Mouse (Mus musculus) heart, adult 18-20 months (tissue): ENCODE measurements around the gene Casq2. TPM values are rescaled to one million over a fixed set of nuclear protein-coding genes. Genes with fewer than 3 reads are reported as not detected.
"Not testable (repeated sequence)": the region's sequence is repeated elsewhere in the genome, so short reads cannot be mapped to it uniquely, and the experiment has no call there.

Source experiments
- DNase-seq, 2 experiments: peaks; one replicate each; pipeline ENCODE4 v3.0.0; 2021 to 2022; ENCODE audit warnings: mixed read lengths in 1 of 2
- total RNA-seq, 2 experiments: library from RNA; stranded (reverse); gene quantifications; 2 replicates each; pipeline ENCODE4 v1.2.3; 2021

Gene Casq2
- total RNA-seq, 2 experiments from 2014 or later: 895 to 982 TPM

DNA sequence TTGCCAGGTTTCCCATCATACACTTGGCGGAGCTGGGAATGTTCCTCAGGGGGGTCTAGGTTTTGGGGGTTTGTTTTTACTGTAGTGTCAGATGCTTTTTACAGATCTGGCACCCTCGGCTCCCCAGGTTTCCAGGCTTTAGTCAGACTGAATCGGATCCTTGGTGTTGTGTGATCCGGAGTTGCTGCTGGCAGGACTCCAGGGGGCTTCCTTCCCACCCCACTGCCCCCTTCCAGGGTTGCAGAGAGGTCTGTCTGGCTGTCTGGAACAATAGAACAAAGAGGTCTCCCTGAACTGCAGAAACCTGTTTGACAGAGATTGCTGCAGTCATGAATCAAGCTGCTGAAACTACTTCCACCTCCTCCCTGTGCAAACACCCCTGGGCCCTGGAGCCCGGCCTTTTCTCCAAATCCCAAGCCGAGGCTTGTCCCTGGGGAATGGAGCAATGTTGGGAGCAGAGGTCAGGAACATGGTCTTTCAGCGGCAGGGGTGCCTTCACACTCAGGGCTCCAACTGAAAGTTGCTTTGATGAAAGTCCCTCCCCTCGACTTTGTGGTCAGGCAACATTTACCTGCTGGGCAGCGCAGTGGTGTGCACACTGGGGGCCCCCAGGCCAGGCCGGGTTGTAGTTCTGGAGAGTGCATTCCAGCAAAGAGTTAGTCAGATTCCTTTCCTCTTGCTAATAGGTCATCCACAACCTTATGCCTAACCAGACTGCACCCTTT is 49.3 kb downstream of the Casq2 start:
- DNase-seq: peak in 1 of 2 experiments; percentile 21

DNA sequence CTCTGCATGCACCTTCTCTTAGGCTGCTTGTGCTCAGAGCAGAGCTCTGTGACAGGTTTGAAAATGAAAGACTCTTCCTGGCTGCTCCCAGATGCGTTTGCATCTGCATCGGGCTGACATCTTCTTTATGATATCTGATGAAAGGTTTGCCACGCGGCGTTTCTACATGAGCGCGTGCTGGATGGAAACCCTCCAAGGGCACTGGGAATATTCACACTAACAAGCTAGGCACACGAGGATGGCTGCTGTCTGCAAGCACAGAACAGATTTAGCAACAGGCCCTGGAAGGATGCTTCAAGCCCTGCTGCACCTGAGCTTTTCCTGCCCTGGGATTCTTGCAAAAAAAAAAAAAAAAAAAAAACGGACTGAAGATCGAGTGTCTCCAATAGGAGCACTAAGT is 50.9 kb downstream of the Casq2 start:
- DNase-seq: no peak

GRCm38 (mm10) chr3:102138899-102139298 is 52.7 kb downstream of the Casq2 start:
- DNase-seq: no peak

GRCm38 (mm10) chr3:102140606-102141005 is 54.4 kb downstream of the Casq2 start:
- DNase-seq: no peak

- DNase-seq: no peak
Measured at GRCm38 (mm10) chr3:102141451-102141850, 55.2 kb downstream of the Casq2 start.

GRCm38 (mm10) chr3:102141893-102142292 is 55.7 kb downstream of the Casq2 start:
- DNase-seq: no peak

DNA sequence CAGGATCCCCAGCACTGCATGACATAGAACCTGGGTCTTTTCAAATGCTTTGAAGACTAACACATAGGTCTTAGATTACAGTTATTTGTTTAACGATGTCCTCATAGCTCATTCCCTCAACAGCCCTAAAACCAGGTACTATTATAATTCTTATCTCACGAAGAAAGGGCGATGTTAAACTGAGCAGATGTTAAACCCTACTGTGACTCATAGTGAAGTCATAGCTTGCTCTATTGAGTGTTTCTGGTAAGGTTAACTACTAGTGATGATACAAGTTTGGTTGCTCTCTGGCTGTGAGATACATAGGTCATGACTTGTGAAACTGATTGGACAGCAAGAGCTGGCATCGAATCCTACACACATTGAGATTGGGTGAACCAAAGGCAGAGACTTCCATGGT is 56.7 kb downstream of the Casq2 start:
- no peak for DNase-seq

DNA sequence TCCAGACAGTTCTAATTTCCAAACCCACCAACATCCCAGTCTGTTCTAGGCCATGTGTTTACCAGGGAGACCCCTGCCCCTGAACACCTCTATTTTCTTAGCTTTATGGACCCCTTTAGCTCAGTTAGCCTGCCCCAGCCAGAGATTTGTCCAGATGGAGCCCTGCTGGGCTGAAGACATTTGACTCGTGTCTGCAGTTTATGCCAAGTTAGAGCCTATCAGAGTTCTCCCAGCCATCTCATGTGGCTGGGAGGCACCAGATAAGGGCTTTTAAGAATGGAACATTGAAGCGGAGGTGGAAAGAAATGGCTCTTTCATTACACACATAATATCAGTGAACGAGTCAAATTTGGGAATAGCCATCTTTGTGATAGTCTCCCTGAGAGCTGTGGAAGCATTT is 57.3 kb downstream of the Casq2 start:
- no peak for DNase-seq

- no peak for DNase-seq
Measured at GRCm38 (mm10) chr3:102144401-102144800, 58.2 kb downstream of the Casq2 start.

DNA sequence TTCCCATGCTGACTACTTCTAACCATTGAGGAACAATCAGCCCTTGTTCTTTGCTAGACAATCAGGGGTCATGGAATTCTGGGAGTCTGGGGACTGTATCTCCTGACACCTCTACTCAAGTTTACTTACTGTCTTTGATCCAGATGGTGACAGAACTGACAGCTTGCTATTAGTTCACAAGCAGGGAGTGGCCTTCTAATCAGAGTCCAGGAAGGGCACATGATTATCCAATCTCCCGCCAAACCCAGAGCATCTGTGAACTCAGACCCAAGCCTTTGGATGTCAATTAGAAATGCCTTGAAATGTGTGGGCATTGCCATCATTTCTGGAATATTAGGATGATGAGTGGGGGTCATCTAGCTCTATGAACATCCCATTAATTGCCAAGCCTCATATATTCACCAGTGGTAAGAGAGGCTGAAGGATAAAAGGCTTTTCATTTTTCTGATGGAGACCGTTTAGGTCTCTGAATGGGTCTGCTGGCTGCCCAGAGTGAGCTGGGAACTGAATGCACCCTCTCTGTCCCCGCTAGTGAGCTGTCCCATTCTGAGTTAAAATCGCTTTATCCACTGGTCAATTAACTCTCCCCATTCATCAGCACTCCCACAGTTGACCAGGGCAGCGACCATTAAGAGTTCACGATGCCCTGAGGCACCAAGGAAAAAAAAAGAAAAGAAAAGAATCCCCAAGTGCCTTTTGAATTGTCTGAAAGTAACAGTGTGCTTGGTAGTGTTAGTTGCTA is 59.6 kb downstream of the Casq2 start:
- DNase-seq: no peak

- DNase-seq: no peak
Measured at GRCm38 (mm10) chr3:102146428-102146827, 60.2 kb downstream of the Casq2 start.

GRCm38 (mm10) chr3:102147189-102147588 is 61.0 kb downstream of the Casq2 start:
- DNase-seq: peak; percentile 56 to 73

DNA sequence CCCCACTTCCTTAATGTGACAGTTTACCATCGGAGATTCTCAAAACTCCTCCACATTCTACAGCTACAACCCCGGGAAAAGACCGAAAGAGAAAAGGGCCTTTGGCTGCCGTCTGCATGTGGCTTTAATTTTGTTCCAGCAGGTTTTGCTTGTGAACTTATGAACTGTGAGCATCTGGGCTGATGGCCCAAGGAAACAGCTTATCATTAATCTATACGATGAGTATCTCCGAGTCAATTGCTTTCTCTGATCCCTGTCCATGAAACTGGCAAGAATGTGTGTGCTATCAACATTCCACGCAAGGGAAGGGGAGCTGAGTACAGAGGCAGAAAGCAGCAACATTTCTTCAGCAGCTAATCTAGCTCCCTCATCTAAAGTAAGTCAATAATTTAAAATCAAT is 63.7 kb downstream of the Casq2 start:
- no peak for DNase-seq

DNA sequence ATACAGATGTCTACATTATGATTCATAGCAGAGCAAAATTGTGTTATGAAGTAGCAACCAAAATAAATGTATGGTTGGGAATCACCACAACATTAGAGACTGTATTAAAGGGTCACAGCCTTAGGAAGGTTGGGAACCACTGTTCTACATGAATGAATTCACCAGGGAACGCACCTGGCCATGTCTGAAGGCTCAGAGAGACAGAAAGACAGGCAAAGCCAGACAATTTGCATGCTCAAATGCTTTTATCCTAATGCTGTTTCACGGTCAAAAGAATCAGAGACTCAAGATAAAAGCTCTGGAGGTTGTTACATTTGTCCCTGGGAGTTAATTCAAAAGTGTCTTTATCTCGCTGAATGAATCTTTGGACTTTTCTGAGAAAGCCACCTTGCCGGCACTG is 65.6 kb downstream of the Casq2 start:
- no peak for DNase-seq

DNA sequence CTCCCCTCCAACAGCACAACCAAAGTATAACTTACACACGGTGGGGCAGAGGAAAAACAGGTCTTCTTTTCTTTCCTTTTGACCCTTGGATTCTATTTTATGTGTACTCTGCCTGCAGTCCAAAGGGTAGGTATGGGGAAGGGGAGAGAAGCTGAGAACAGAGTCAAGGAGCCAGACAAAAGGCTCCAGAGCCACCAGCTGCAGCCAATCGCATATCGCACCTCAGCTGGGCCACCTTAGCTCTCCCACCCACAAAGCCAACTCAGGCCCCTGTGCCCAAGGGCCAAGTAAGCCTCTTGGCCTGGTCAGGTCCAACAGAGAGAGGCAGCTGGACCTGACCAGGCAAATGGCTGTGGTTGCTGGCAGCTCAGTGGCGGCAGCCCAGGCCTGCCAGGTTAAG is 66.3 kb downstream of the Casq2 start:
- DNase-seq: no peak

GRCm38 (mm10) chr3:102152872-102153271 is 66.7 kb downstream of the Casq2 start:
- no peak for DNase-seq

GRCm38 (mm10) chr3:102154107-102154506 is 67.9 kb downstream of the Casq2 start:
- no peak for DNase-seq

DNA sequence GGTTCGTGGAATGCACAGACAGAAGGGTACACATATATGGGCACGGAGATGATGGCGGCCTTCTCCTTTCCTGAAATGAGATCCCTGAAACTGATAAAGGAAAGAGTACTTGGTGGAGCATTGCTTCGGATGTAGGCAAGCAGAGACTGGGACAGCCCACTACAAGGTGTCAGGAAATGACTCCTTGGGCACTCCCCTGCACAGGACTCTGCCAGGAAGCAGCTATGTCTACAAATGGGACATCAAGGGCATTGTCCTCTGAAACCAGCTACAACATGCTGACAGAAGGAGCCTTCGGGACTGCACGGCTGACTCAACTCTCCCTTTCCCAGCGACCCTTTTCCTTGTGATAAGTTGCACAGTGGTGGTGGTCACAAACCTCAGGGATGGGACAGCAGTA is 70.5 kb downstream of the Casq2 start:
- DNase-seq: no peak

GRCm38 (mm10) chr3:102157652-102158051 is 71.4 kb downstream of the Casq2 start:
- no peak for DNase-seq

DNA sequence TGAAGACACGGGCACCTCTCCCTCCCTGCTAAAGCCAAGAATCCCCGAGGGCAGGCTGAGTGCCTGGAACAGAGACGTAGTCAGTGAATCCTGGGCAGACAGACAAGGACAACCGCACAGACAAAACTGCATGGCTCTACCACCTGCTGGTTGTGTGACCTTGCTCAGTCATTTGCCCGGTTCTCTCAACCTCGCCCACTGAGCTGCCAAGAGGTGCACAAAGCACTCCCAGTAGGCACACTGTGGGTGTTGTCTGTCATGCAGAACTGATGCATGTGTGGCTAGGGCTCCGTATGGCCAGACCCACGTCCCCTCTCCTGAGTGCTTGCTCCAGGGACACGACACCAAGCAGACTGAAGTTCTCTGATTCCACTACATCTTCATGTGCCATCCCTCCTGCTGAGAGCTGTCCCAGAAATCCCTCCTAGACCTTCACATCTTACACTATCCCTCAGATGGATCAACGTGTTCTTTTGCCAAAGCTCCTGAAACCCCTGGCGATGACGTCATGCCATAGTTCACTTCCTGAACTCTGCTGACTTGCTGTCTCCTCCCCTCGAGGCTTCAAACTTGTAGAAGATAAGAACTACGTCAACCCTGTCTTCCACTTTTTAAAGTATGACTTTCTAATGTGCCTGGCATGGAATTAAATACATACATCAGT is 72.7 kb downstream of the Casq2 start:
- DNase-seq: peak in 1 of 2 experiments; percentile 13

GRCm38 (mm10) chr3:102159423-102160325 is 73.5 kb downstream of the Casq2 start:
- DNase-seq: peak; percentile 51 to 52

DNA sequence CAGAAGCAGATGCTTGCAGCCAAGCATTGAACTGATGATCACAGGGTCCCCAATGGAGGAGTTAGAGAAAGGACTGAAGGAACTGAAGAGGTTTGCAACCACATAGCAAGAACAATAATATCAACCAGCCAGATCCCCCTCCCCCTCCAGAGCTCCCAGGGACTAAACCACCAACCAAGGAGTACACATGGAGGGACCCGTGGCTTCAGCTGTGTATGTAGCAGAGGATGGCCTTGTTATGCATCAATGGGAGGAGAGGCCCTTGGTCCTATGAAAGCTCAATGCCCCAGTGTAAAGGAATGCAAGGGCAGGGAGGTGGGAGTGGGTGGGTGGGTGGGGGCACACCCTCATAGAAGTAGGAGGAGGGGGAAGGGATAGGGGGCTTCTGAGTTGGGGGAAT is 77.6 kb downstream of the Casq2 start:
- not testable (repeated sequence) for DNase-seq
